Mouse (Mus musculus): ENCODE data around the gene Arid3b. TPM values are rescaled to one million over a fixed set of nuclear protein-coding genes. Genes with fewer than 3 reads are reported as not detected.
"Not testable (repeated sequence)": the region's sequence is repeated elsewhere in the genome, so short reads cannot be mapped to it uniquely, and the experiment has no call there.

Arid3b gene
- total RNA-seq (2012; rRNA removed) = 20.3 and 23.4 TPM in 2 replicates

- in situ Hi-C loops (cut with MboI; ENCODE audit: low sequenced_read_pairs in 2 of 2, unreplicated experiment in 2 of 2) = no loop called here
- peak within 1 kb of the TSS; percentile 85 to 100 for H3K4me3 ChIP-seq (ENCODE audit: insufficient read depth in 1 of 2, low read depth in 1 of 2, low read length in 2 of 2, poor library complexity in 1 of 2, severe bottlenecking in 1 of 2)
- no peaks in the 10 kb centered on the region for H3K9me3 ChIP-seq (ENCODE audit: control insufficient read depth, insufficient read depth, low read depth, low read length)
- DNase-seq (ENCODE audit: low read depth, low spot score) = peak; percentile 90
- TF ChIP-seq HCFC1 (IDR thresholded peaks at IDR 0.05; ENCODE audit: borderline replicate concordance, insufficient read depth, low read length) (peak; percentile 70; the same call in 1 of the 2 replicates), CHD2 (IDR thresholded peaks at IDR 0.05; ENCODE audit: low read depth, low read length) (no peak)
- peak within 1 kb of the TSS; percentile 90 for H3K27ac ChIP-seq (ENCODE audit: insufficient read depth, low read depth, low read length, poor library complexity, severe bottlenecking)
- H3K36me3 ChIP-seq (ENCODE audit: control insufficient read depth, insufficient read depth, low read length, poor library complexity, severe bottlenecking) = peaks cover 8% of the 10 kb centered on the region
- H3K4me1 ChIP-seq (ENCODE audit: control insufficient read depth in 2 of 2, insufficient read depth in 2 of 2, low read length in 2 of 2, poor library complexity in 1 of 2) = peaks cover 10% of the 10 kb centered on the region in 2 experiments; a peak in 3 of 4 replicates
- peak within 1 kb of the TSS; percentile 97 for H3K9ac ChIP-seq (ENCODE audit: insufficient read depth, low read depth, low read length, poor library complexity, severe bottlenecking)
Measured at GRCm38 (mm10) chr9:57836581-57837170, at the start of gene Arid3b. Gene Arid3b, minus strand, starts transcription at chr9:57836793.

GRCm38 (mm10) chr9:57883413-57883812, 46.8 kb upstream of the Arid3b start:
- in situ Hi-C loops (cut with MboI; ENCODE audit: low sequenced_read_pairs in 2 of 2, unreplicated experiment in 2 of 2) = no loop called here
- no peak for TF ChIP-seq HCFC1 (IDR thresholded peaks at IDR 0.05; ENCODE audit: borderline replicate concordance, insufficient read depth, low read length)
- TF ChIP-seq ZC3H11A (IDR thresholded peaks at IDR 0.05; ENCODE audit: borderline replicate concordance, low read depth, low read length) = no peak
- TF ChIP-seq MAFK (IDR thresholded peaks at IDR 0.05; ENCODE audit: insufficient read depth, low read depth, low read length) = no peak
- no peak for TF ChIP-seq CHD2 (IDR thresholded peaks at IDR 0.05; ENCODE audit: low read depth, low read length)
- TF ChIP-seq ZNF384 (IDR thresholded peaks at IDR 0.05; ENCODE audit: low read depth, low read length) = no peak
- Histone ChIP-seq H3K4me3 (ENCODE audit: insufficient read depth in 1 of 2, low read depth in 1 of 2, low read length in 2 of 2, poor library complexity in 1 of 2, severe bottlenecking in 1 of 2) (no peak overlapping the region), H3K9me3 (ENCODE audit: control insufficient read depth, insufficient read depth, low read depth, low read length) (no peaks in the 10 kb centered on the region), H3K27ac (ENCODE audit: insufficient read depth, low read depth, low read length, poor library complexity, severe bottlenecking) (no peak overlapping the region), H3K4me1 (ENCODE audit: control insufficient read depth in 2 of 2, insufficient read depth in 2 of 2, low read length in 2 of 2, poor library complexity in 1 of 2) (peaks cover 0 to 2% of the 10 kb centered on the region in 2 experiments; a peak in 2 of 4 replicates), H3K36me3 (ENCODE audit: control insufficient read depth, insufficient read depth, low read length, poor library complexity, severe bottlenecking) (no peaks in the 10 kb centered on the region), H3K9ac (ENCODE audit: insufficient read depth, low read depth, low read length, poor library complexity, severe bottlenecking) (no peak overlapping the region)
- no peak for DNase-seq (ENCODE audit: low read depth, low spot score)

- H3K9me3 ChIP-seq (ENCODE audit: control insufficient read depth, insufficient read depth, low read depth, low read length); DNase-seq (ENCODE audit: low read depth, low spot score); H3K36me3 ChIP-seq (ENCODE audit: control insufficient read depth, insufficient read depth, low read length, poor library complexity, severe bottlenecking); in situ Hi-C loops (cut with MboI; ENCODE audit: low sequenced_read_pairs in 2 of 2, unreplicated experiment in 2 of 2); H3K4me3 ChIP-seq (ENCODE audit: insufficient read depth in 1 of 2, low read depth in 1 of 2, low read length in 2 of 2, poor library complexity in 1 of 2, severe bottlenecking in 1 of 2); H3K4me1 ChIP-seq (ENCODE audit: control insufficient read depth in 2 of 2, insufficient read depth in 2 of 2, low read length in 2 of 2, poor library complexity in 1 of 2); H3K9ac ChIP-seq (ENCODE audit: insufficient read depth, low read depth, low read length, poor library complexity, severe bottlenecking); H3K27ac ChIP-seq (ENCODE audit: insufficient read depth, low read depth, low read length, poor library complexity, severe bottlenecking): not testable (repeated sequence)
Measured at GRCm38 (mm10) chr9:57881781-57882180, 45.2 kb upstream of the Arid3b start.

- Histone ChIP-seq H3K9ac (ENCODE audit: insufficient read depth, low read depth, low read length, poor library complexity, severe bottlenecking) (no peak overlapping the region), H3K9me3 (ENCODE audit: control insufficient read depth, insufficient read depth, low read depth, low read length) (no peaks in the 10 kb centered on the region), H3K27ac (ENCODE audit: insufficient read depth, low read depth, low read length, poor library complexity, severe bottlenecking) (no peak overlapping the region), H3K4me1 (ENCODE audit: control insufficient read depth in 2 of 2, insufficient read depth in 2 of 2, low read length in 2 of 2, poor library complexity in 1 of 2) (peaks cover 0 to 2% of the 10 kb centered on the region in 2 experiments; a peak in 2 of 4 replicates), H3K36me3 (ENCODE audit: control insufficient read depth, insufficient read depth, low read length, poor library complexity, severe bottlenecking) (no peaks in the 10 kb centered on the region), H3K4me3 (ENCODE audit: insufficient read depth in 1 of 2, low read depth in 1 of 2, low read length in 2 of 2, poor library complexity in 1 of 2, severe bottlenecking in 1 of 2) (no peak overlapping the region)
- no peak for DNase-seq (ENCODE audit: low read depth, low spot score)
- in situ Hi-C loops (cut with MboI; ENCODE audit: low sequenced_read_pairs in 2 of 2, unreplicated experiment in 2 of 2) = no loop called here
- TF ChIP-seq CHD2 (IDR thresholded peaks at IDR 0.05; ENCODE audit: low read depth, low read length) (no peak), MAFK (IDR thresholded peaks at IDR 0.05; ENCODE audit: insufficient read depth, low read depth, low read length) (no peak)
Measured at GRCm38 (mm10) chr9:57880278-57880677, 43.7 kb upstream of the Arid3b start.

GRCm38 (mm10) chr9:57879213-57879612, 42.6 kb upstream of the Arid3b start:
- H3K27ac ChIP-seq (ENCODE audit: insufficient read depth, low read depth, low read length, poor library complexity, severe bottlenecking) = no peak overlapping the region

More at GRCm38 (mm10) chr9:57879213-57879612, 42.6 kb upstream of the Arid3b start:
- Histone ChIP-seq H3K36me3 (ENCODE audit: control insufficient read depth, insufficient read depth, low read length, poor library complexity, severe bottlenecking) (no peaks in the 10 kb centered on the region), H3K9me3 (ENCODE audit: control insufficient read depth, insufficient read depth, low read depth, low read length) (no peaks in the 10 kb centered on the region), H3K9ac (ENCODE audit: insufficient read depth, low read depth, low read length, poor library complexity, severe bottlenecking) (no peak overlapping the region), H3K4me3 (ENCODE audit: insufficient read depth in 1 of 2, low read depth in 1 of 2, low read length in 2 of 2, poor library complexity in 1 of 2, severe bottlenecking in 1 of 2) (no peak overlapping the region), H3K4me1 (ENCODE audit: control insufficient read depth in 2 of 2, insufficient read depth in 2 of 2, low read length in 2 of 2, poor library complexity in 1 of 2) (peaks cover 0 to 2% of the 10 kb centered on the region in 2 experiments; a peak in 2 of 4 replicates)
- in situ Hi-C loops (cut with MboI; ENCODE audit: low sequenced_read_pairs in 2 of 2, unreplicated experiment in 2 of 2) = no loop called here
- DNase-seq (ENCODE audit: low read depth, low spot score) = no peak
- no peak for TF ChIP-seq ZNF384 (IDR thresholded peaks at IDR 0.05; ENCODE audit: low read depth, low read length)
- no peak for TF ChIP-seq CHD2 (IDR thresholded peaks at IDR 0.05; ENCODE audit: low read depth, low read length)
- no peak for TF ChIP-seq HCFC1 (IDR thresholded peaks at IDR 0.05; ENCODE audit: borderline replicate concordance, insufficient read depth, low read length)
- no peak for TF ChIP-seq ZC3H11A (IDR thresholded peaks at IDR 0.05; ENCODE audit: borderline replicate concordance, low read depth, low read length)
- no peak for TF ChIP-seq MAFK (IDR thresholded peaks at IDR 0.05; ENCODE audit: insufficient read depth, low read depth, low read length)
